Mouse (Mus musculus): Measurements from ENCODE around the gene 1700007K13Rik. TPM values are rescaled to one million over a fixed set of nuclear protein-coding genes. Genes with fewer than 3 reads are reported as not detected.

1700007K13Rik gene
- polyA plus RNA-seq, 1 experiment: not detected

DNA sequence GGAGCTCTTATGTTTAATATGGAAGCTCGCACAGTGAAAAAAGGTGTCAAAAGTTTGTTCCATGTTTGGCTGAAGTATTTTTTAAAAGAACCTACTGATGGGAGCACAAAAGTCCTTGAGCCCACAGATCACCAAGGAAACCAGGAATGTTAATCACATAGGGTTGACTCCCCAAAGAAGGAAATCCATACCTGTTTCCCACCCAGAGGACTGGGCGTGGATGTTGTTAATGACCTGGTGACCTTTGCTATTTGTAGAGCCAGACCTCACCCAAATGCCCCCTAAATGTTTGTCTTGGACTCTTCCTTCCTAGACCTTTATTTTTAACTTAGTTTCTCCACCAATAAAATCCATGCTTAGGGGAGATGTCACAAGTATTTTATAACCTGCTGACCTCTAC is 4.5 kb upstream of the 1700007K13Rik start:
- TF ChIP-seq POLR2A (IDR thresholded peaks at IDR 0.05; ENCODE audit: control insufficient read depth, extremely low read depth, insufficient read depth, low read length, poor library complexity): no peak
- no peak for TF ChIP-seq CTCF (IDR thresholded peaks at IDR 0.05; ENCODE audit: borderline replicate concordance, control insufficient read depth, extremely low read depth, insufficient read depth, low read length, poor library complexity)
- DNase-seq: no peak
- Histone ChIP-seq H3K4me1 (replicated peaks; ENCODE audit: control insufficient read depth, insufficient read depth, low read length) (peaks cover 19% of the 10 kb centered on the region), H3K27me3 (ENCODE audit: control insufficient read depth, insufficient read depth, low read length) (no peaks in the 10 kb centered on the region), H3K36me3 (ENCODE audit: control insufficient read depth, insufficient read depth, low read length) (peaks cover 9% of the 10 kb centered on the region), H3K27ac (ENCODE audit: control insufficient read depth, insufficient read depth, low read length) (no peak overlapping the region), H3K4me3 (ENCODE audit: control insufficient read depth, insufficient read depth, low read length) (no peak overlapping the region)
- WGBS: 97% methylated on average over 2 of the region's 2 CpGs

DNA sequence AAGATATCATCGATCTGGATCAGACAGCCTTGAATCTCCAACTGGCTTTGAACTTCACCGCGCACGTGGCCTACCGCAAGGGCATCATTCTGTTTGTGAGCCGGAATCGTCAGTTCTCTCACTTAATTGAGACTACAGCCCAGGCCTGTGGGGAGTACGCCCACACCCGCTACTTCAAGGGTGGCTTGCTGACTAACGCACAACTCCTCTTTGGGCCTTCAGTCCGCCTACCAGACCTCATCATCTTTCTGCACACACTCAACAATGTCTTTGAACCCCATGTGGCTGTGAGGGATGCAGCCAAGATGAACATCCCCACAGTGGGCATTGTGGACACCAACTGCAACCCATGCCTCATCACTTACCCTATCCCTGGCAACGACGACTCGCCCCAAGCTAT is 3.3 kb upstream of the 1700007K13Rik start:
- Histone ChIP-seq H3K4me3 (ENCODE audit: control insufficient read depth, insufficient read depth, low read length) (no peak overlapping the region), H3K27ac (ENCODE audit: control insufficient read depth, insufficient read depth, low read length) (no peak overlapping the region), H3K27me3 (ENCODE audit: control insufficient read depth, insufficient read depth, low read length) (no peaks in the 10 kb centered on the region; the same call in 1 of the 2 replicates), H3K4me1 (replicated peaks; ENCODE audit: control insufficient read depth, insufficient read depth, low read length) (peaks cover 19% of the 10 kb centered on the region), H3K36me3 (ENCODE audit: control insufficient read depth, insufficient read depth, low read length) (peaks cover 9% of the 10 kb centered on the region)
- 98% methylated on average over 14 of the region's 14 CpGs for WGBS
- no peak for DNase-seq
- no peak for TF ChIP-seq CTCF (IDR thresholded peaks at IDR 0.05; ENCODE audit: borderline replicate concordance, control insufficient read depth, extremely low read depth, insufficient read depth, low read length, poor library complexity)
- no peak for TF ChIP-seq POLR2A (IDR thresholded peaks at IDR 0.05; ENCODE audit: control insufficient read depth, extremely low read depth, insufficient read depth, low read length, poor library complexity)

DNA sequence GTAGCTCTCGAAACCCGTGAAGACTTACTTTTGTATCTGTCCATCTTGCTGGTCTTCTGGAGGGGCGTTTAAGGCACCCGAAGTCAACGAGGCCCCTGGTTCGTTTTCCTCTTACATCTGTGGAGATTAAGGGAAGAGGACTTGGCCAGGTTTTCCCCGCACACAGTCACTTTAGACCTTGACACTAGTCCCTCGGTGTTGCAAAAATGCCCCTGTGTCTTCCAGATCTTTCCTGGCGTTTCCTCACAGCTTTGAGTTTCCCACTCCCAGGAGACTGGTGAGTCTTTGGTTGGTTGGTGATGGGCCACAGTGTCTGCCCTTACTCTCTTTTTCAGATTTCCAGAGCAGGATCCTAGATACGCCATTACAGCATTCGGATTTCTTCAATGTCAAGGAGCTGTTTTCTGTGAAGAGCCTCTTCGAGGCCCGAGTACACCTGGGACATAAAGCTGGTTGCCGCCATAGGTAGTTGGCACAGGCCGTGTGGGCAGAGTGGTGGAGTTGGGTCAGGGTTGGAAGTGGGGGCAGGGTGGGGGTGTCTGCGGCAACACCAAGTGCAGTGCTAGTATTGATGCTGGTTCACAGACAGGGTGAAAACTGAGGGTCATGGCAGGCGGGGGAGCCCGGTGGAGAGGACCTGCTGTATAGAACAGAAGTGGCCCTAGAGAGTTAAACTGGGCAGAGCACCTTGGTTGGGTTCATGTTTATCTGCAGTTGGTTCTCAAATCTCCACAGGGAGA is 2.5 kb upstream of the 1700007K13Rik start:
- Histone ChIP-seq H3K4me3 (ENCODE audit: control insufficient read depth, insufficient read depth, low read length) (peak overlapping the region; percentile 67), H3K36me3 (ENCODE audit: control insufficient read depth, insufficient read depth, low read length) (peaks cover 9% of the 10 kb centered on the region), H3K4me1 (replicated peaks; ENCODE audit: control insufficient read depth, insufficient read depth, low read length) (peaks cover 19% of the 10 kb centered on the region), H3K27me3 (ENCODE audit: control insufficient read depth, insufficient read depth, low read length) (no peaks in the 10 kb centered on the region; the same call in 1 of the 2 replicates), H3K27ac (ENCODE audit: control insufficient read depth, insufficient read depth, low read length) (no peak overlapping the region)
- no peak for DNase-seq
- TF ChIP-seq CTCF (IDR thresholded peaks at IDR 0.05; ENCODE audit: borderline replicate concordance, control insufficient read depth, extremely low read depth, insufficient read depth, low read length, poor library complexity) (no peak), POLR2A (IDR thresholded peaks at IDR 0.05; ENCODE audit: control insufficient read depth, extremely low read depth, insufficient read depth, low read length, poor library complexity) (no peak)
- 58% methylated on average over 18 of the region's 18 CpGs for WGBS

DNA sequence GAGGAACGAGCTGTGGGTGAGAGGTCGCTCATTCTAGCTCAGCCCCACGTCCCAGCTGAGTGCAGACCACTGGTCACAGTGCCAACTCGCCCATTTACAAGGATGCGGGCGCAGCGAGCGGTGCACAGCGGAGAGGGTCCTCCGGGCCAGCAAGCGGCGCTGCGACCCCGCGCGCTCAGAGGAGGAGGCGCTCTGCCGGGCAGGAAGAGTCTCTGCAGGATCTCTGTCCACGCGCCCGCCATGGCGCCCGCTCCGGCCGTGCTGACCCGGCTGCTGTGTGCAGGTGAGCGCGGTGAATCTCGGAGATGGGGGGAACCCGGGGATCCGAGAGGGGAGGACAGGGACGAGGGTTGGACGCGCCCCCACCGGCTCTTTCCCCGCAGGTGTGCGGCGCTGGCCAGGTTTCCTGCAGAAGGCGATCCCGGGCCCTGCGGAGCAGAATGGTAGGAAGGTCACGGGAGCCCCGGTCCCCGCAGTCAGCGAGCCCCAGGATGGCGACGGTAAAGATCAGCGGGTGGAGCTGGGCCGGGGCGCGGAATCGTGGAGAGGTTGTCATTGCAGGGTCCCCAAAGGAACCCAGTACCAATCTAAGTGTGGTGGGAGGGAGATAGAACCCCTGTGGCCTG is 1.8 kb upstream of the 1700007K13Rik start, which contains the start of gene Mrps2:
Gene Mrps2, plus strand, starts transcription at position 207 of the 626 bp plus-strand sequence.
- Histone ChIP-seq H3K4me1 (replicated peaks; ENCODE audit: control insufficient read depth, insufficient read depth, low read length) (peaks cover 19% of the 10 kb centered on the region), H3K27me3 (ENCODE audit: control insufficient read depth, insufficient read depth, low read length) (no peaks in the 10 kb centered on the region; the same call in 1 of the 2 replicates), H3K27ac (ENCODE audit: control insufficient read depth, insufficient read depth, low read length) (no peak within 1 kb of the TSS), H3K36me3 (ENCODE audit: control insufficient read depth, insufficient read depth, low read length) (peaks cover 9% of the 10 kb centered on the region), H3K4me3 (ENCODE audit: control insufficient read depth, insufficient read depth, low read length) (peak within 1 kb of the TSS; percentile 67)
- DNase-seq: peak; percentile 81
- under 1% methylated on average over 52 of the region's 52 CpGs for WGBS
- TF ChIP-seq POLR2A (IDR thresholded peaks at IDR 0.05; ENCODE audit: control insufficient read depth, extremely low read depth, insufficient read depth, low read length, poor library complexity) (peak; percentile 55; the same call in 1 of the 2 replicates), CTCF (IDR thresholded peaks at IDR 0.05; ENCODE audit: borderline replicate concordance, control insufficient read depth, extremely low read depth, insufficient read depth, low read length, poor library complexity) (peak; percentile 96)

DNA sequence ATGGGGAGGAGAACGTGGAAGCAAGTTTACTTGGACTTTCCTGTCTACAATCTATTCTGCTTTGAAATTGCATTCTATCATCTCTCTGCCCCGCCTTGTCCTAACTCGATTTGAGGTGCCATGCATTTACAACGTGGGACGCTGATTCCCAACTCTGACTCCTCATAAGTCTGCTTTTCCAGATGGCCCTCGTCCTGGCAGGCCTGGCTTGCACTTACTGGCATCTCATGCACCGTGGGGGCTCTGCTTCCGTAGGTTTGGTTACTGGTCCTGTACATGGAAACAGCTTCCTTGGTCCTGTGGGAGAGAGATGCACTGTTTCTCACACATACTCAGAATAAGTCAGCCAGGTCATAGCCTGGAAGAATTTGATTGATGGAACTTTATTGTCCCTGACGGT is 1.2 kb downstream of the 1700007K13Rik start:
- peaks cover 5% of the 10 kb centered on the region for H3K36me3 ChIP-seq (ENCODE audit: control insufficient read depth, insufficient read depth, low read length)
- no peak overlapping the region for H3K4me3 ChIP-seq (ENCODE audit: control insufficient read depth, insufficient read depth, low read length)
- DNase-seq: no peak
- no peaks in the 10 kb centered on the region; the same call in 1 of the 2 replicates for H3K27me3 ChIP-seq (ENCODE audit: control insufficient read depth, insufficient read depth, low read length)
- no peak overlapping the region for H3K27ac ChIP-seq (ENCODE audit: control insufficient read depth, insufficient read depth, low read length)
- WGBS: 91% methylated on average over 9 of the region's 9 CpGs
- H3K4me1 ChIP-seq (replicated peaks; ENCODE audit: control insufficient read depth, insufficient read depth, low read length): peaks cover 19% of the 10 kb centered on the region
- no peak for TF ChIP-seq POLR2A (IDR thresholded peaks at IDR 0.05; ENCODE audit: control insufficient read depth, extremely low read depth, insufficient read depth, low read length, poor library complexity)
- TF ChIP-seq CTCF (IDR thresholded peaks at IDR 0.05; ENCODE audit: borderline replicate concordance, control insufficient read depth, extremely low read depth, insufficient read depth, low read length, poor library complexity): no peak

DNA sequence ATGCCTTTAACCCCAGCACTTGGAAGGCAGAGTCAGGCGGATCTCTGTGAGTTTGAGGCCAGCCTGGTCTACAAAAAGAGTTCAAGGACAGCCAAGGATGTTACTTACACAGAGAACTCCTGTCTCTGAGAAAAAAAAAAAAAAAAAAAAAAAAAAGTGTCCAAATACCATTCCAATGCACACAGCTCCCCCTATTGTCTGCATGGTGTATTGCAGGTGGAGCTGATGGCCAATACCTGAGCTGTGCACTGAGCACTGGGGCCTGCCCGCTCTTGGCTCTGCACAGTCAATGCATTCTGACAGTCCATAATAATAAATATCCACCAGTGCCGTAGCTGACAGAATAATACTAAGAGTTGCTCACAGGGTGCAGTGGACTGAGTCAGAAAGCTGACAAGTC is 2.2 kb downstream of the 1700007K13Rik start:
- H3K4me1 ChIP-seq (replicated peaks; ENCODE audit: control insufficient read depth, insufficient read depth, low read length): peaks cover 13% of the 10 kb centered on the region
- H3K4me3 ChIP-seq (ENCODE audit: control insufficient read depth, insufficient read depth, low read length): no peak overlapping the region
- no peaks in the 10 kb centered on the region; the same call in 1 of the 2 replicates for H3K27me3 ChIP-seq (ENCODE audit: control insufficient read depth, insufficient read depth, low read length)
- no peaks in the 10 kb centered on the region for H3K36me3 ChIP-seq (ENCODE audit: control insufficient read depth, insufficient read depth, low read length)
- peak; percentile 77 for DNase-seq
- no peak overlapping the region for H3K27ac ChIP-seq (ENCODE audit: control insufficient read depth, insufficient read depth, low read length)
- WGBS: 74% methylated on average over 3 of the region's 3 CpGs
- TF ChIP-seq POLR2A (IDR thresholded peaks at IDR 0.05; ENCODE audit: control insufficient read depth, extremely low read depth, insufficient read depth, low read length, poor library complexity) (no peak), CTCF (IDR thresholded peaks at IDR 0.05; ENCODE audit: borderline replicate concordance, control insufficient read depth, extremely low read depth, insufficient read depth, low read length, poor library complexity) (peak; percentile 58; the same call in 1 of the 2 replicates)

All from thymus, adult 2 months (tissue).